Mouse (Mus musculus) left cerebral cortex, adult 9 months (tissue): ENCODE measurements at regions not wholly inside any gene's neighbourhood (a gene's known extent, or its start where the extent isn't known, plus 50 kb on each side); places are given as distances from the start of the nearest gene placed in this dataset.

Source experiments
- DNase-seq, 2 experiments: peaks; one replicate each; pipeline ENCODE4 v3.0.0; 2022; ENCODE audit warnings: low spot score in 2 of 2

- no peak for DNase-seq
Measured at GRCm38 (mm10) chr4:142638733-142639339, 399.6 kb upstream of the Kazn start.

GRCm38 (mm10) chr4:142638057-142638456, 398.9 kb upstream of the Kazn start:
- no peak for DNase-seq

- DNase-seq, result no peak
Measured at GRCm38 (mm10) chr4:142634398-142634797, 395.2 kb upstream of the Kazn start.

- peak in 1 of 2 experiments; percentile 57 for DNase-seq
Measured at GRCm38 (mm10) chr4:142633667-142634350, 394.6 kb upstream of the Kazn start.

GRCm38 (mm10) chr4:142626503-142627194, 387.4 kb upstream of the Kazn start:
- DNase-seq, result no peak

- DNase-seq, result no peak
Measured at GRCm38 (mm10) chr4:142625456-142625855, 386.3 kb upstream of the Kazn start.

GRCm38 (mm10) chr4:142622151-142622861, 383.1 kb upstream of the Kazn start:
- no peak for DNase-seq

GRCm38 (mm10) chr4:142619396-142619795, 380.2 kb upstream of the Kazn start:
- DNase-seq, result no peak

- DNase-seq, result no peak
Measured at GRCm38 (mm10) chr4:142618770-142619169, 379.6 kb upstream of the Kazn start.

- DNase-seq, result no peak
Measured at GRCm38 (mm10) chr4:142617676-142618075, 378.5 kb upstream of the Kazn start.

GRCm38 (mm10) chr4:142616901-142617300, 377.7 kb upstream of the Kazn start:
- DNase-seq, result no peak

GRCm38 (mm10) chr4:142605098-142605497, 365.9 kb upstream of the Kazn start:
- no peak for DNase-seq

- DNase-seq, result no peak
Measured at GRCm38 (mm10) chr4:142597214-142597613, 358.0 kb upstream of the Kazn start.

- DNase-seq, result no peak
Measured at GRCm38 (mm10) chr4:142589084-142589741, 350.0 kb upstream of the Kazn start.

- DNase-seq, result no peak
Measured at GRCm38 (mm10) chr4:142588418-142589083, 349.4 kb upstream of the Kazn start.

- no peak for DNase-seq
Measured at GRCm38 (mm10) chr4:142587345-142588035, 348.3 kb upstream of the Kazn start.

GRCm38 (mm10) chr4:142578536-142578935, 339.3 kb upstream of the Kazn start:
- DNase-seq, result no peak

- no peak for DNase-seq
Measured at GRCm38 (mm10) chr4:142577519-142577918, 338.3 kb upstream of the Kazn start.

- DNase-seq, result no peak
Measured at GRCm38 (mm10) chr4:142574528-142574927, 335.3 kb upstream of the Kazn start.

GRCm38 (mm10) chr4:142570712-142571111, 331.5 kb upstream of the Kazn start:
- no peak for DNase-seq

- DNase-seq, result peak in 1 of 2 experiments; percentile 37
Measured at GRCm38 (mm10) chr4:142568556-142568955, 329.4 kb upstream of the Kazn start.
